Mouse (Mus musculus): ENCODE data around the gene Fam78a.

GRCm38 (mm10) chr2:32058716-32059115 is 25.9 kb downstream of the Fam78a start:
- no peak for TF ChIP-seq EP300 (IDR thresholded peaks at IDR 0.05)
- no peak for TF ChIP-seq CTCF (IDR thresholded peaks at IDR 0.05)

Measured in lung, postnatal 0 days (tissue).